Mouse (Mus musculus) fat pad, adult 2 months (tissue): ENCODE results near the gene Fxyd2.

Experiments used
- DNase-seq: peaks from one replicate; pipeline ENCODE4 v3.0.0-alpha.2; 2011; ENCODE audit warnings: low read depth, low spot score; ENCODE audit errors: extremely low read depth

Gene Fxyd2

DNA sequence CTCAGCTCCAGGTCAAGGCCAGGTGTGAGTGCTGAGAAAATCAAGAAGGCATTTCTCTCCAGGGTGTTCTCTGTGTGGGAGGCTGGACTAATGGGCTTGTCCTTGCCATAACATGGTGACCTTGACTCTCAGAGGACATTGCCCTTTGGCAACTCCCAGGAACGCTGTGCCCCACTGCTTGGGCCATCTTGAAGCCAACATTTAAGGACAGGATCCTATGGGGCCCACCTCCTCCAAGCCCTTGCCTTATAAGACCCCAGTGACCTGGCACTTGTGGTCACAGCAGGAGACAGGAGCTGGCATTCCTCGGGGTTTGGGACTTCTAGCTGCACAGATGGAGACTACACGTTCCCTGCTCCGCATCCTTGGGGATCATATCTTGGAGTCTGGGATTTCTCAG, at the start of gene Fxyd2:
TSS of gene Fxyd2 (plus strand) at position 236 of the 400 bp plus-strand sequence.
- DNase-seq = no peak

DNA sequence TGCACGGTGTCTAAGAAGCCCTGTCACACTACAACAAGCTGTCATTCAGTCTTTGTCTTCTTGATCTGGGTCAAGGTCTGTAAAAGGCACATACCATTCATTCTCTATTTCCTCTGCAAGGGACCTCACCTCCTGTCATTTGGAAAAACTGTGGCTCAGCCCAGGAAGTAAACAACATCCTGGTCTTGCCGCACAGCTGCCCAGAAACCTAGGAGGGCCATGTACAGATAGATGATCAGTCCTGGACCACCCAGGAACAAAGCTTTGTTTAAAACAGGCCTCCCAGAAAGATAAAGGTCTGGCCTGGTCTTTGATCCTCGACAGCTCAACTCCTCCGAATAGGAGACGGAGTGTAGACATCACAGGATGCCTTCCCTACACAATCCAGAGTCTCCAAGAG, 49.6 kb upstream of the Fxyd2 start:
- DNase-seq = no peak

- DNase-seq = no peak
Observed at GRCm38 (mm10) chr9:45355192-45355591, 44.3 kb upstream of the Fxyd2 start.

DNA sequence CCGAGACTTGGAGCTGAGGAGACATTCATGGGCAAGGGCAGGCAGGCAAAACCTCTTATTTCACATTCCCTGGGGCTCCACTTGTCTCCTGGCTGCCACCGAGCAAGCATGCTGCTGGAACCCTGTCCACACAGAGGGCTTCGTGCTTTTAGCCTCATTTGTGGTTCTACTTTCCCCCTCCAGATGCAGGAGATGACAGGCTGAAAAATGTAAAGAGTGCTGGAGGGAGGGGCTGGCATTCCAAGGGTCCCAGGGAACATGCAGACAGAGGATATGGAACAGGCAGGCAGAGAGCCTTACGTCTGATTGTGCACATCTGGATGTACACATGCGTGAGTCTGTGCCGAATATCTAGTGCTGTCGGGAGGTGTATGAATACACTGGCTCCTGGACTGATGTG, 41.1 kb upstream of the Fxyd2 start:
- no peak for DNase-seq

DNA sequence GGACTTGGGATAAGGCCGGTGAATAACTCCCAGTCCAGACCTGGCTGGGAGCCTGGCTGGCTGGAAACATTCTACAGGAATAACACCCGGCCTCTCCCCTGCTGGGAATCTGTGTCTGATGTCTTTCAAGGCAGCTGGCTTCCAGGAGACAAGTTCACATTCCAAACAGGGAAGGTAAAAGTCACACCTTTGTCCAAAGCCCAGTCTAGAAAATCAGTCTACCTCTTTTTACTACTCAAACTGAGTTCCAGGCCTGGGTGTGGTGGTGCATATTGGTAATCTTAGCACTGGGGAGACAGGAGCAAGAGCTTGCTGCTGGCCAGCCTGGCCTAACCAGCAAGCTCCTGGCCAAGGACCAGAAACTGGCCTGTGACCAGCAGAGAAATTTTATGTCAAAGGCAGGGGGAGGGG, 37.4 kb upstream of the Fxyd2 start:
- no peak for DNase-seq

DNA sequence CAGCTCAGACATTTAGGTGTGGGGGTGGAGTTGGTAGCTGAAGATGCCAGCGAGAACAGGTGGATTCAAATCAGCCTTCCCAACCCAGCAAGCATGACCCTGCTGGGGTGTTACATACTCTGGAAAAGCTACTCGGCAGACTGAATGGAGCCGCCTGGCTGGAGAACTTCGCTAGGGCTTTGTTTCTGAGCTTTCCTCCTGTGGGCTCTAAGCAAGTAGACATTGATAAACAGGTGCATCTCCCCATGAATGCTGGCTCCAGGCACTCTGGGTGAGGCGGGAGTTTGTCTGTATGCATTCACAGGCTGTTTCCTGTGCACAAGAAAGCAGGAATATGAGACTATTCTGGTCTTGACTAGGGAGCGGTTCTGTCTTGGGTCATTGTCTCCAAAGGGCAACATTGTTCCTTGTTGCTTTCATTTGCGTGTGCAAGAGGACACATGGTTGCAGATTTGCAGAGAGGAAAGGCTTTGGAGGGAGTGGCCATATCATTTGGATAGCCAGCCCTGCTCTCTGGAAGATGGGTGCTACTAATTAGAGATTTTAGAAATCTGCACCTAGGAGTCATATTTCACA, 35.7 kb upstream of the Fxyd2 start:
- no peak for DNase-seq

- DNase-seq = no peak
Observed at GRCm38 (mm10) chr9:45367716-45368115, 31.8 kb upstream of the Fxyd2 start.

DNA sequence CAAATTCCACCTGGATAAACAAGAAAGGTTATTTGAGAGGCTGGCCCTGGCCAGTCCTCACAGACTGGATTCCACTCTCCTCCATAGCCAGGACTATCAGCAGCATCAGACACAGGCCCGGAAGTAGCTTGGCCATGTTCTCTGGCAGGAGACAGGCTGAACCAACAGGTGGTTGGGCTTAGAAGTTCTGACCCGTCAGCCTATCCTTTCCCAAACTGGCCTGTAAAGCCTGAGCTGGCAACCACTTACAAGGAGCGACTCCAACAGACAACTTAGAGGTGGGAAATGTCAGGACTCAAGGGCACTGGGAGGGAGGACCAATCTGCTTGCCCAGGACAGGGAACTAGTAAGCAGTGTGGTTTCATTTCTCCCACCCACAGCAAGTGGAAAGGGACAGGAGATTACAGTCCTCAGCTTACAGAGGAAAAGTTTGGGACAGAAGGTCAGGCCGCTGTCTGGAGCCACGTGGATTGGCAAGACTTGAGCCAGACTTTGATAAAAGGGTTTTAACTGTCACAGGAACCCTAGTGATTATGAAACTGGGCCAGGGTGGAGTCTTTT, 31.0 kb upstream of the Fxyd2 start:
- DNase-seq = no peak

- DNase-seq = no peak
Observed at GRCm38 (mm10) chr9:45370117-45370561, 29.3 kb upstream of the Fxyd2 start, which contains the start of gene Fxyd6. Fxyd6 (plus strand) TSS chr9:45370185.

GRCm38 (mm10) chr9:45370616-45371336, 28.7 kb upstream of the Fxyd2 start:
- DNase-seq = no peak

DNA sequence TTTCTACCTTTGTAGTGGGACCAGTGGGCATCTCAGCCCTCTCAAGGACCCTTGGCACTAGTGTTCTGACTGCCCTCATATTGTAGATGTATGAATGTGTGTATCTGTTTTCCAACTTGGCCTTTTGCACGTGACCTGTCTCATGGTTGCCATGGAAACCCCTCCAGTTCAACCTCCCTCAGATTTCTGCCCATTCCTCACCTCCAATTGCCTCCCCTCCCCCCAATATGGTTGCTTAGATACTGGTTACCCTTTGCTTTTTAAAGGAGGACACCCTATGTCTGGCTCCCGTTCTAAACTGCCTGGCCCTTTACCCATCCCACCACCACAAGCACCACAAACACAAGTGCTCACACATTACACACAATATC, 28.1 kb upstream of the Fxyd2 start:
- DNase-seq = no peak

GRCm38 (mm10) chr9:45373896-45374295, 25.6 kb upstream of the Fxyd2 start:
- DNase-seq = no peak

- no peak for DNase-seq
Observed at GRCm38 (mm10) chr9:45374988-45375502, 24.4 kb upstream of the Fxyd2 start.

DNA sequence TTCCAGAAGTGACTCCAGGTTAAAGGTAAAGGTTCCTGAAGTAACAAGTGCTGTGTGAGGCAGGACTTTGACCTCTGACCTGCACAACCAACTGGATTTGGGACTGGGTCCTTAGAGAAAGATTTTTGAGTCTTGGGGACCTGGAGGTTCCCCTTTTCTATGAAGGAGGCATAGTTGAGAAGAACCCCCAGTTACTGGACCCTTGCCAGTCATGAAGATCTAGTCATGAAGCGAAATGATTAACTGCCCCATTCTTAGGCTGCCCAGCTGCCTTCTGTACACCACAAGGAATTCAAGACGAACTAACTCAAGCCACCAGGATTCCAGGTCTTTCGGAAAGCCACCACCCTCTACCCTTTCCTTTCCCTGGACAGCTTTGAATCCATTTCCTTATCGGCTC, 23.0 kb upstream of the Fxyd2 start:
- DNase-seq = no peak

DNA sequence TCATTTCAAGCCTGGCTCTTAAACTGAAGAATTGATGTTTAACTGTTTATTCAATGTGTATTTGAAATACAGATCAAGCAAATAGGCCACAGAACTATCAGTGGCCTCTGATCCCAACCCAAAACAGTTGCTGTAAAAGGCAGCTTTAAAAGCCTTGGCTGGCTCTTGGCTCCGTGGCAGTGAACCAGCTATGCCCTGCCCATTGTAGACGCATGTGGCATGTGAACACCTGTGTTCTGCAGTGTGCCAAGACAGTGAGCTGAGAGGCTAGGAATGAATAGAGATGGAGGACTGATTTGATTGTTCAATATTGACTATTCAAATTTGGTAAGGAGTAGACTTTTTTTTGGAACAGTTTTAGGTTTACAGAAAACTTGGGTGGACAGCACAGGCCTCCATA, 22.6 kb upstream of the Fxyd2 start:
- DNase-seq = no peak

DNA sequence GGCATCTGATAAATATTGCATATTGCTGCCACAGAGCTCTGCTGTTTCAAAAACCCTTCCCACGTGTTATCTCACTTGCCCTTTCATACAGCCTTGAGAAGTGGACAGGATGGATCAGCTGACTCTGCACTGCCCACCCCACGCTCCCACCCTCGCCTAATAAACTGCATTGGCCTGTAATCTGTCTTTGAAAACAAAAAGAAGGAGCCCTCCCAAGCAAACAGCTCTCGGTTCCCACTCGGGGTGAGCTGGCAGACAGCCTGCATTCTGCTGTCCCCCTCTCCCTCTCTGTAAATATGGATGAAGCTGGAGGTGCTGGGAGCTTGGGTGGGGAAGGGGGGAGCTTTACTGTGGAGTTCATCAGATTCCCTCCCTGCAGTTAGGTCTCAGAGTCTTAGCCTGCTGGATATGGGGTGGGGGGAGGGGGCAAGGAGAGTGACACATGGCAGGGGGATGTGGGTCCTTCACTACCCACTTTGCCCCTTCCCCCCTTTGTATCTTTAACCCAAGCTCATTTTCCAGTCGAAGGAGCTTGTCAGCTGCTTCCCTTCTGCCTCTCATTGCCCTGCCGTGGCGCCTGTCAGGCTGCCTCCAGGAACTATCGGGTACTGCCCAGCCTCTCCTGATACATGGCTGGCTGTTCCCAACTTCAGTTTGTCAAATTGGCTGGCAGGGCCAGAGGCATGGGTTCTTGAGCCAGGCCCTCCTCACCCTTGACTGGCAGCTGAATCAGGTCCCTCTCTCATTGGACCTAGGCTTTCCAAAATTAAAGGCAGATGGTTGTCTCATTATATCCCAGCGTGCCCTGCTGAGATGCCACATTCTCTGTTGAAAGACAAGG, 18.8 kb upstream of the Fxyd2 start:
- DNase-seq = no peak

DNA sequence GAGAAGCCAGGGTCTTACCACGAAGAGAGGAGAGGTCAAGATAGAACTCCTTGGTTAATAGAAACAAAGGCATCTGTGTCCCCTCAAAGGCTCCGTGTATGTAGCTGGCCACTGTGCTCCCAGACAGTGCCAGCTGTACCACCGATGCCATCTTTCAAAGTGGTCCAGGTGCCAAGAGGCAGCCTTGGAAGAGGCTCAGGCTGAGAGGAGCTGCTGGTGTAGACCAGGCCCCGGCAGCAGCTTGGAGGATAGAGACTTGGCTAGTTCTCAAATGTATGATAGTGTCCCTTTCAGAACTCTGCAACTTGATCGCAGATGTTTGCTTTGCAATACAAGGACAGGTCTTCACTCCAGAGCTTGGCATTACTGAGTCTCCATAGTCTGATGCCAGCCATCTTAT, 17.1 kb upstream of the Fxyd2 start:
- no peak for DNase-seq

GRCm38 (mm10) chr9:45382834-45383233, 16.6 kb upstream of the Fxyd2 start:
- DNase-seq = no peak

DNA sequence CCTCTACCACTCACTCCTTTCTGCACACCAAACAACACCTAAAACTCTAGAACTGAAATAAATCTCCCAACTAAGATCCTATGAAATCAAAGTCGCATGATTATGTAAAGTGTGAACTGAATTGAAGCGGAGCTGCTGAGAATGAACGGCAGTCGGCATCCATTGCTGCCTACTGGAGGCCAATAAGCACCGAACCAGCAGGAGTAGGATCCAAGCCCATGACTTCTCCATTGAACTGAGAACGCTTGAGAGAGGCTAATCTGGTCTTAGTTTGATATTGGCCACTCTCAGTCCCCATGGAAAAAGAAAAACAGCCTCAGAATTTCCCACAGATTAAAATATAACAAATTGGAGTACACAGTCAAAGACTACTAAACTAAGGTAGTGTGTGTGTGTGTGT, 15.6 kb upstream of the Fxyd2 start:
- no peak for DNase-seq

DNA sequence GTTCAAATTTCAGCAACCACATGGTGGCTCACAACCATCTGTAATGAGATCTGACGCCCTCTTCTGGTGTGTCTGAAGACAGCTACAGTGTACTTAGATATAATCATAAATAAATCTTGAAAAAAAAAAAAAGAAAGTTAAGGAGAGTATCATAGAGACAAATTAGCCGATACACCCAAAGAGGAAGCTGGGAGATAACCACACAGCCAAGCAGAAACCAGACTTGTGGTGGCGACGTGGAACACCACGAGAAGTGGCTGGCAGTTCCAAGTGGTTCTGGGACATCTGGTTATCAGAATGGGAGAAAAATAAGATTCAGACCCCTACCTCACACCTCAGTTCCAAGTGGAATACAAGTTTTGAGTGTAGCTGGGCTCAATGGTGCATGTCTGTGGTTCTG, 12.8 kb upstream of the Fxyd2 start:
- no peak for DNase-seq

DNA sequence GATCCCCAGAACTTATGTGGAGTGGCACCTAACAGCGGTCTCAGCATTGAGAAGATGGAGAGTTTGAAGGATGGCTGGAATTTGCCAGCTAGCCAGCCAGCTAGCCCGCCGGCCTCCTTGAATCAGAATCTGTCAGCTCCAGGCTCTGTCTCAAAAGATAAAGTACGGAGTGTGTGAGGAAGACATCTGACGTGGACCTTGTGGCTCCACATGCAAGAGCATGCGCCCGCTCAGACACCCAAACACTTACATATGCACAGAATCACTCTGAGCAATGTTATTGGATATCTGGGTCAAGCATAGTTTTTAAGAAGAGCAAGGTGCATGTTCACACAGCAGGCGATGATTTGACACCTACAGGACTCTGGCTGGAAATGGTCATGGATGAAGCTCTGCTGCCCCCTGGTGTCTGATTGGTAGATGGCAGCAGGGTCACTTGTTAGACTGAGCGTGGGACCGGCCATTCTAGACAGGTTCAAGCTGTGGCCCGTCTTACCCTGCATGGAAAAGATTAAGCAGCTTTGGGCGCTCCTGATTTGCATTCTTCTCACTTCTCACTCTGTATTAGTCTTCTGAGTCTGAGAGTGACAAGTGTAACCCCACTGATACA, 11.0 kb upstream of the Fxyd2 start:
- DNase-seq = no peak
